Mouse (Mus musculus) ES-Bruce4 (cell line): ENCODE results near the gene Krt39.

Experiments used
- CTCF ChIP-seq: IDR thresholded peaks from one replicate; pipeline ENCODE4 v1.8.1; 2011; ENCODE audit warnings: low read depth, low read length
- POLR2A ChIP-seq: IDR thresholded peaks from one replicate; pipeline ENCODE4 v1.8.1; 2011; ENCODE audit warnings: low read length; ENCODE audit not compliant: insufficient read depth

DNA sequence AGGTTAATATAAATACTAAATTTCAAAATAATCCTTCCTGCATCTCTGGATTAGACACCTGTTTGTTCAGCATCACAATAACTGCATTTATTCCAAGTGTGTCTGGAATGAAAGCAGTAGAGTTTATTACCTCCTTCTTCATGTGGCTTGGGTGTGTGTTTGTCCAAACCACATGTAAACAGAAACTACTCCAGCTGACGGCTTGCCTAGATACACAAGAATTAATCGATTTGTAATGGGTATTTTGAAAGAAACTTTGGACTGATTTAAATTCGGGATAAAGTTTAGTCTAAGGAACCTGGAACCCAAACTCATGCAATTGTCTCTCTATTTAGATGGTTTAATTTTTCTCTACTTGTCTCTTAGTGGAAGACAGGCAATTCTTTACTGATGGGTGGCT lies 46.2 kb downstream of the Krt39 start:
- TF ChIP-seq POLR2A (no peak), CTCF (no peak)
